Mouse (Mus musculus) hindbrain, embryonic 10.5 days (tissue): ENCODE results near the gene Faf2. TPM values are rescaled to one million over a fixed set of nuclear protein-coding genes. Genes with fewer than 3 reads are reported as not detected.

Experiments
- DNase-seq: peaks from one replicate; pipeline ENCODE4 v3.0.0-alpha.2; 2017; ENCODE audit warnings: low spot score
- H3K27ac ChIP-seq: fragments of 300-500 bp; sonication (generic); 2 replicates; pipeline ENCODE4 v1.5.1; 2016; ENCODE audit warnings: mild to moderate bottlenecking, moderate library complexity
- H3K27me3 ChIP-seq: fragments of 300-500 bp; sonication (generic); 2 replicates; pipeline ENCODE4 v1.6.1; 2016; ENCODE audit warnings: mild to moderate bottlenecking; ENCODE audit not compliant: poor library complexity, insufficient read depth, severe bottlenecking
- H3K36me3 ChIP-seq: fragments of 300-500 bp; sonication (generic); 2 replicates; pipeline ENCODE4 v1.6.1; 2016; ENCODE audit warnings: mild to moderate bottlenecking, moderate library complexity
- H3K4me1 ChIP-seq: fragments of 300-500 bp; sonication (generic); replicated peaks from 2 replicates; pipeline ENCODE4 v1.6.1; 2016; ENCODE audit warnings: mild to moderate bottlenecking
- H3K4me3 ChIP-seq: fragments of 300-500 bp; sonication (generic); 2 replicates; pipeline ENCODE4 v1.5.1; 2016; ENCODE audit warnings: mild to moderate bottlenecking, moderate library complexity
- H3K9me3 ChIP-seq: fragments of 300-500 bp; sonication (generic); 2 replicates; pipeline ENCODE4 v1.6.1; 2016; ENCODE audit warnings: mild to moderate bottlenecking, moderate library complexity
- WGBS: fragments of 180-500 bp; shearing (Covaris S2); methylation state at CpG from one replicate; pipeline ENCODE4 v1.1.7; 2016; 5-methylcytosine and 5-hydroxymethylcytosine counted together
- polyA plus RNA-seq: library from polyadenylated mRNA; unstranded; fragments of >200 nt; fragmentation: Nextera tagmentation; extraction: Ambion mirVana; gene quantifications from 2 replicates; pipeline ENCODE4 v1.2.1, GENCODE M21; 2016

Gene Faf2
- polyA plus RNA-seq, 1 experiment from 2014 or later, result 86.3 TPM

GRCm38 (mm10) chr13:54664509-54664908 is 42.9 kb downstream of the Faf2 start:
- no peak overlapping the region for H3K4me3 ChIP-seq
- WGBS, result 93% methylated on average over 1 of the region's 1 CpGs
- 0 out of 2 replicates have a peak, but pooled peaks cover 3% of the 10 kb centered on the region for H3K9me3 ChIP-seq
- H3K27ac ChIP-seq, result no peak overlapping the region
- DNase-seq, result no peak
- H3K4me1 ChIP-seq, result no peaks in the 10 kb centered on the region
- no peaks in the 10 kb centered on the region for H3K27me3 ChIP-seq
- peaks cover 87% of the 10 kb centered on the region for H3K36me3 ChIP-seq

- Histone ChIP-seq H3K9me3 (0 out of 2 replicates have a peak, but pooled peaks cover 3% of the 10 kb centered on the region), H3K27me3 (no peaks in the 10 kb centered on the region), H3K27ac (no peak overlapping the region), H3K4me3 (no peak overlapping the region), H3K36me3 (peaks cover 86% of the 10 kb centered on the region), H3K4me1 (no peaks in the 10 kb centered on the region)
- 95% methylated on average over 7 of the region's 7 CpGs for whole genome bisulfite sequencing
- DNase-seq, result no peak
Measured at GRCm38 (mm10) chr13:54665062-54665461, 43.5 kb downstream of the Faf2 start.

GRCm38 (mm10) chr13:54670491-54670890 is 48.9 kb downstream of the Faf2 start:
- DNase-seq, result no peak

GRCm38 (mm10) chr13:54675895-54676590 is 54.5 kb downstream of the Faf2 start:
- H3K9me3 ChIP-seq, result no peaks in the 10 kb centered on the region
- H3K4me3 ChIP-seq, result no peak overlapping the region
- H3K36me3 ChIP-seq, result peaks cover 31% of the 10 kb centered on the region
- no peak for DNase-seq
- H3K27me3 ChIP-seq, result no peaks in the 10 kb centered on the region
- WGBS, result 66% methylated on average over 11 of the region's 11 CpGs
- H3K4me1 ChIP-seq, result no peaks in the 10 kb centered on the region; the same call in 1 of the 2 replicates
- H3K27ac ChIP-seq, result no peak overlapping the region

More at GRCm38 (mm10) chr13:54670491-54670890, 48.9 kb downstream of the Faf2 start:
- H3K27ac ChIP-seq, result no peak overlapping the region
- WGBS, result 64% methylated on average over 2 of the region's 2 CpGs
- 0 out of 2 replicates have a peak, but pooled peaks cover 3% of the 10 kb centered on the region for H3K9me3 ChIP-seq
- no peak overlapping the region for H3K4me3 ChIP-seq
- H3K36me3 ChIP-seq, result peaks cover 39% of the 10 kb centered on the region
- no peaks in the 10 kb centered on the region for H3K27me3 ChIP-seq
- H3K4me1 ChIP-seq, result no peaks in the 10 kb centered on the region

- Histone ChIP-seq H3K36me3 (peaks cover 53% of the 10 kb centered on the region), H3K9me3 (no peaks in the 10 kb centered on the region), H3K27ac (no peak overlapping the region), H3K27me3 (no peaks in the 10 kb centered on the region), H3K4me3 (no peak overlapping the region), H3K4me1 (peaks cover 6% of the 10 kb centered on the region; the same call in 1 of the 2 replicates)
- no peak for DNase-seq
- WGBS, result 82% methylated on average over 4 of the region's 4 CpGs
Measured at GRCm38 (mm10) chr13:54678263-54678662, 56.7 kb downstream of the Faf2 start.

- H3K36me3 ChIP-seq, result peaks cover 74% of the 10 kb centered on the region
- H3K4me1 ChIP-seq, result peaks cover 18% of the 10 kb centered on the region
- no peak for DNase-seq
- H3K27ac ChIP-seq, result no peak overlapping the region
- no peaks in the 10 kb centered on the region for H3K9me3 ChIP-seq
- H3K27me3 ChIP-seq, result no peaks in the 10 kb centered on the region
- H3K4me3 ChIP-seq, result no peak overlapping the region
- WGBS, result 82% methylated on average over 17 of the region's 17 CpGs
Measured at GRCm38 (mm10) chr13:54680184-54680853, 58.7 kb downstream of the Faf2 start.

- WGBS, result 90% methylated on average over 8 of the region's 8 CpGs
- H3K36me3 ChIP-seq, result peaks cover 77% of the 10 kb centered on the region
- H3K27ac ChIP-seq, result no peak overlapping the region; the same call in 1 of the 2 replicates
Measured at GRCm38 (mm10) chr13:54681291-54681690, 59.7 kb downstream of the Faf2 start.

GRCm38 (mm10) chr13:54683301-54683700 is 61.7 kb downstream of the Faf2 start:
- peak overlapping the region; percentile 21; the same call in 1 of the 2 replicates for H3K4me3 ChIP-seq
- H3K36me3 ChIP-seq, result peaks cover 73% of the 10 kb centered on the region
- no peak for DNase-seq
- 93% methylated on average over 3 of the region's 3 CpGs for WGBS
- H3K4me1 ChIP-seq, result peaks cover 33% of the 10 kb centered on the region
- no peaks in the 10 kb centered on the region for H3K9me3 ChIP-seq
- no peaks in the 10 kb centered on the region for H3K27me3 ChIP-seq
- H3K27ac ChIP-seq, result no peak overlapping the region

More at GRCm38 (mm10) chr13:54681291-54681690, 59.7 kb downstream of the Faf2 start:
- H3K9me3 ChIP-seq, result no peaks in the 10 kb centered on the region
- H3K27me3 ChIP-seq, result no peaks in the 10 kb centered on the region
- no peak for DNase-seq
- H3K4me1 ChIP-seq, result peaks cover 28% of the 10 kb centered on the region
- no peak overlapping the region for H3K4me3 ChIP-seq

- peak overlapping the region; percentile 78 for H3K4me3 ChIP-seq
- peaks cover 40% of the 10 kb centered on the region for H3K4me1 ChIP-seq
- no peak for DNase-seq
- no peaks in the 10 kb centered on the region for H3K27me3 ChIP-seq
- H3K27ac ChIP-seq, result 0 out of 2 replicates have a peak overlapping the region, but pooled peaks have one; percentile 98
- H3K36me3 ChIP-seq, result peaks cover 63% of the 10 kb centered on the region
- H3K9me3 ChIP-seq, result no peaks in the 10 kb centered on the region
- WGBS, result 62% methylated on average over 3 of the region's 3 CpGs
Measured at GRCm38 (mm10) chr13:54684140-54684896, 62.7 kb downstream of the Faf2 start.

- peak overlapping the region; percentile 78 for H3K4me3 ChIP-seq
- H3K27ac ChIP-seq, result peak overlapping the region; percentile 98; the same call in 1 of the 2 replicates
- no peaks in the 10 kb centered on the region for H3K9me3 ChIP-seq
- H3K36me3 ChIP-seq, result peaks cover 55% of the 10 kb centered on the region
- H3K27me3 ChIP-seq, result no peaks in the 10 kb centered on the region
- 43% methylated on average over 2 of the region's 2 CpGs for WGBS
- DNase-seq, result peak; percentile 65
- H3K4me1 ChIP-seq, result peaks cover 42% of the 10 kb centered on the region
Measured at GRCm38 (mm10) chr13:54685174-54685573, 63.6 kb downstream of the Faf2 start.

GRCm38 (mm10) chr13:54686139-54687053 is 64.8 kb downstream of the Faf2 start:
- 8% methylated on average over 19 of the region's 19 CpGs for WGBS
- H3K36me3 ChIP-seq, result peaks cover 47% of the 10 kb centered on the region
- H3K27ac ChIP-seq, result peak overlapping the region; percentile 98
- peaks cover 53% of the 10 kb centered on the region for H3K4me1 ChIP-seq
- H3K9me3 ChIP-seq, result no peaks in the 10 kb centered on the region
- peak overlapping the region; percentile 78 for H3K4me3 ChIP-seq
- peak; percentile 18 for DNase-seq
- H3K27me3 ChIP-seq, result no peaks in the 10 kb centered on the region

- under 1% methylated on average over 35 of the region's 35 CpGs for WGBS
- peaks cover 55% of the 10 kb centered on the region for H3K4me1 ChIP-seq
- peak overlapping the region; percentile 78 for H3K4me3 ChIP-seq
- H3K9me3 ChIP-seq, result no peaks in the 10 kb centered on the region
- peaks cover 40% of the 10 kb centered on the region for H3K36me3 ChIP-seq
- H3K27me3 ChIP-seq, result no peaks in the 10 kb centered on the region
- peak overlapping the region; percentile 98 for H3K27ac ChIP-seq
- DNase-seq, result peak; percentile 85
Measured at GRCm38 (mm10) chr13:54687096-54687495, 65.5 kb downstream of the Faf2 start.
